Mouse (Mus musculus) layer of hippocampus, adult 9-10 months (tissue): ENCODE measurements around the gene Wdr72.

Experiments
- DNase-seq: peaks from one replicate; pipeline ENCODE4 v3.0.0; 2022; ENCODE audit warnings: low spot score

The Wdr72 gene

DNA sequence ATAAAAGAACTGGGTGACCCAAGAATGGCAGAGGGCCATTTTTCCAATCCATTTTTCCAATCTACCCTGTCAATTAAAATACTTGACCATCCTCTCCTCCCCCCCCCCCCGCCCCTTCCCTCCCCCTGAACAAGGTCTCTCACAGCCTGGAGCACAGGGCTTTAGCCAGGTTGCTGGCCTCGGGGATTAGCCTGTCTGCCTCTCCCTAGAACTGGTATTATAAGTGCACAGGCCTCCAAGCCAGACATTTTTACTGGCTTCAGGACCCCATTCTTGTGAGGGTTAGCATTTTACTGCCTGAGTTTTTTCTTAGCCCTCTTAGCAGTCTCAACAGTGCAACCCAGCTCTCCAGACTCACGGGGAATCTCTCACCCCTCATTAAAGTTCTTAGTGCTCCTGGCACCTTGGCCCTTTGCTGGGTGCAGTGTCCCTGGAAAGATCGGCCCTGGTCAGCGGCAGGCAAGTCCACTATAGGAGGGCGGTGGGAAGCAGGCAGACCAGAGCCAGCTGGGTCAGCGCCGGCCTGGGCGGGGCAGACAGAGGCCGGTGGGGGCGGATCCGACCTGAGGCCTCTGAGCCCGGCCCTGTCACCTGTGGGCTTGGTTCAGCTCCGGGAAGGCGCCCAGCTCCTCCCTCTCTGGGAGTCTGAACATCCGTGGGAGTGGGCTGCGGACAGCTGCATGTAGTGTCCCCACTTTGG lies at the start of gene Wdr72:
TSS of gene Wdr72 (plus strand) at position 596 of the 700 bp plus-strand sequence.
- DNase-seq, result no peak

DNA sequence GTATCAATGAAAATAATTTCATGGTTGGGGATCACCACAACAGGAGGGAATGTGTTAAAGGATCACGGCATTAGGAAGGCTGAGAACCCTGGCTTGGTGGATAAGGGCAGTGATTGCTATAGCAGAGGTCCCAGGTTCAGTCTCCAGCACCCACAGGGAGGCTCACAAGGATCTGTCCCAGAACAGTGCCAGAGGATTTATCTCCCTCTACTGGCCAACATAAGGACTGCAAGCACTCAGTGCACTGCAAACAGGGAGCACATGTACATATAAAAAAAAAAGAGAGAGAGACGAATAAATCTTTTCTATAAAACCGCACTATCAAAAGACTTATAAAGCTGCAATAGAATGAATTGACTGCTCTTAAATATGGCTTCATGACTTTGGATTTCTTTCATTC lies 43.9 kb upstream of the Wdr72 start:
- no peak for DNase-seq

DNA sequence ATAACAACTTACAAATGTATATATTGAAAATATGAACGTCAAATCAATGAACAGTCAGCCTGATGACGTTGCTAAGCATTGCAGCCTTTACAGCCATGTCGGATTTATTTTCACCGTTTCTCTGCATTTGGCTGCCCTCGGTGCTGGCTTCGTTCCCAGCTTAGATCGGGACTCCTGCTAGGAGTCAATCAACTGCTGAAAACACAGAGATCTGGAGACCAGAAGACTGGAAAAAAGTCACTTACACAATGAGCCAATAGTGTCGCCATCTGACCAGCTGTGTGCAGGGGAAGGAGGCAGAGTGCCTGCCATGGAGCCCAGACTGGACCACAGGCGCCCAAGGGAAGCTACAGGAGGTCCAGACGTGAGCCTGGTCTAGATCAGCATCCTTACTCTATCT lies 43.4 kb upstream of the Wdr72 start:
- DNase-seq, result no peak

DNA sequence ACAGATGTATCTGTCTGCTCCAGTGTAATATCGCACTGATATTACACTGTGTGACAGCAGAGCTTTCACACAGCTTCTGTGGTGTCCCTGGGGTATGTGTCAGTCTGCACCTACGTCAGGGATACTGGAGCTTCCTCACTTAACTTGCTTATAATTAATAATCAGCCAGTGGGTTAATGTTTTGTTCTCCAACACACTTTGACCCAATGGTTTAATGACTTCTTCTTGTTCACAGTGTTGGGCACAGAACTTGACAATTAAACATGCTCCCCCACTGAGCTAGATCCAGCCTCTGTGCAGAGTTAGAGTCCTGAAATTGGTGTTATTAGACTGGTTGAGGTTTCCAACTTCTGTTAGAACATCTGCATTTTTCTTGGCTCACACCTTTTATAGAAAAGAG lies 34.2 kb upstream of the Wdr72 start:
- no peak for DNase-seq

DNA sequence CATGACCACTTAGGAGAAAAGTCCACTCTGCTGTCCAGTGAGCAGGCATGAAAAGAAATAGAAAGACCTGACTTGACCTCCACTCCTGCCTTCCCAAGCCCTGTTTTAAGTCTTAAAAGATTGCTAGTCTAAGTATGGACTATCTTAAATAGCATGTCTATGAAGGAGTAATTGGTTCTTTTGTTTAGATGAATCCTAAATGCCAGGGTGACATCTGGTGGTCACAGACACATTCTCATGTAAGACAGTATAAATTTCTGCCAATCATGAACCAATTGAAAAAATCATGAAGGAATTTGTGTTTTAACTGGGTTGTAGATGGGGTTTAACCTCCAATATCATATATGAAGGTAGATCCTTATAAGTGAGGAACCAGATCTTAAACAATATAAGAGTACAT lies 31.7 kb upstream of the Wdr72 start:
- no peak for DNase-seq

DNA sequence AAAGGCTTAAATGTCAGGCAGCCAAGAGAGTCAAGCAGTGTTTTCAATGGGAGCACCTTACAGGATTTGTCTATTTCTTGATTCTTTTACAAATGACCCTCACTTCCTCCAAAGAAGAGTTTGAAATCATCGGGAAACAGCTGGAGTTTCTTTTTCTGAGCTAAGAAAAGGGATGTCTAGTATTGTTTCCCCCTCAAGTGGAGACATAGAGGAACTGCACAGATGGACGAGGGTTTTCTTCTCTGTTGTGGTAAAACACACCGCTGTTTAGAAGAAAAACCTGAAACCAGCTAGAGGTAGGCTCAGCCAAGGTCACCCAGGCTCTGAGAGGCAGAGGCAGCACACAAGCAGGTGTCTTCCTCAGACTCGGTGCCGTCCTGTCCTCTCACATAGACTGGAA lies 29.9 kb upstream of the Wdr72 start:
- no peak for DNase-seq

DNA sequence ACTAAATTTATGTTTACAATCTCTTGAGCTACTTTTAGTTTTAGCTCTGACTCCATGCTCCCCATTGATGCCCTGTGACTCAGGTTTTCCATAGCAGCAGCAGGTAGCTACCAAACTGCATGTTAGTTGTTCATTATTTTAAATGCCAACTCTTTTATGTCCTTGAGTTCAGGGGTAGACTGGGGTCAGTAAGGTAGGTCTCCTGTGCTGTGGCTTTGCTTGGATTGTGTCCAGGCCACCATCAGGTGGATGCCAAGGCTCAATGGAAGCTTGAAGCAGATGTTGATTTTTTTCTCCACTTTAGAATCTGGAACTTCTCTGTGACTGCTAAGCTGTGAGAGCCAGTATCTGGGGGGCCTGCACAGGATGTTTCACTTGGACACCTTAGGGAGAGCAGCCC lies 8.6 kb upstream of the Wdr72 start:
- DNase-seq, result no peak

DNA sequence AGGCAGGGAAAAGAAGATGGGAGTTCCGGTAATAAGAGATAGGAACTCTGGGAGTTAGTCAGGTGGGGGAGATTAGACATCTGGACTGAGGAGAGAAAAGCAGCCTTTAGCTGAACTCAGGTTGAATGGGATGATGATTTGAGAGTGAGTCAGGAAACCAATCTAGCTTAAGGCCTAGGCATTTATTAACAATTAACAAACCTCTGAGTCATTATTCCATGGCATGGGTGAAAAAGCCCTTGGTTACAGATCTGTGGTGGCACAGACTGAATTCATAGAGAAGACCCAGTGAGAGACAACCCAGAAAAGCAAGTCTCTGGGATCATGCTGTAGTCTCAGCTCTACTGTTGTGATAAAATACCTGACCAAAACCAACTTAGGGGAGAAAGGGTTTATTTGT lies 7.5 kb upstream of the Wdr72 start:
- DNase-seq, result no peak

DNA sequence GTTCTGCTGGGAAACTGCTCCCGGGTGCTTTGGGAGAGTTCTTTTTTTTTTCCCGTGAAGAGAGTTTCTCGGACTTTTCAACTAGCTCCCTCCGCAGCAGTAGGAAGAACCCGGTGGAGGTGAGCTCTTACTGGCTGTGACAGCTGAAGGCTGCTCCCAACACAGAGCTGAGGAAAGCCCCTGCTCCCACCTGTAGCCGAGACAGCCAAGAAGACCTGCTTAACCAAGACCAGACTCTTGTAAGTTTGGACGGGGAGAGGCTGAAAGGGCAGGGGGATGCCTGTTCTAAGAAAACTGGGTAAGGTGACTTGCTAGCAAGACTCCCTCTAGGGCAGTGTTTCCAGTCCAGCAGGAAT lies 283 bp downstream of the Wdr72 start:
- DNase-seq, result no peak

DNA sequence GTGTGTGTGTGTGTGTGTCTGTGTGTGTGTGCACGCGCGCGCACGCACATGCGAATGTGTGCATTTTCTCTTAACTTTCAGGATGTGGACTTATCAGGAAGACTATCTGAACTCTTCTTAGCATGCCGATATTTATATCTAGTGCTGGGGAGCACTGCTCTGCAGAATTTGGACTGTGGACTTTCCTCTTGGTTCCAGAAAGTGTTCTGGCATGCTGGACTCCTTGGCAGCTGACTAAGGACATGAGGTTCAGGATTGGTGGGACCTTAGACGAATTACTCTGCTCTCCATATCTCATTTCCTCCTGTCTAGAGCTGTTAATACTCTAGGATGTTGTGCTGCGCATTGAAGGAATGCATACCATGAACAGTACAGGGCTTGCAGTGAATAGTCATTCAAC lies 2.4 kb downstream of the Wdr72 start:
- no peak for DNase-seq

DNA sequence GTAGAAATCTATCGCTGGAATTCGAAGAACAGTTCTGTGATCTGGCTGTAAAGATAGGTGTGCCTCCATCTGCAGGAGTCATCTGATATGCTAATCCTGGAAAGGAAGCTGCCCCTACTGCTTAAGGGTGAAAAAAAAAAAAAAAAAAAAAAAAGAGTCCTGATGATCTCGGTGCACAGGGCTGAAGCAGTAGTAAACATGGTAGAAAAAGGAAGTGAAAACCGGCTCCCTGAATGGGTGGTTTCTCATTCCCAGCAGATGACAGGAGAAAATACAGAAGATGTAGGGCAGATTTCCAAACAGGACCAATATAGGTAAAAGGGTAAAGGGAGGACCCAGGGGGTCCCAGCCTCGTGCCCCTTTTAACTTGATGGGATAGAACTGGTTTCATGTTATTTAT lies 16.1 kb downstream of the Wdr72 start:
- DNase-seq, result no peak

DNA sequence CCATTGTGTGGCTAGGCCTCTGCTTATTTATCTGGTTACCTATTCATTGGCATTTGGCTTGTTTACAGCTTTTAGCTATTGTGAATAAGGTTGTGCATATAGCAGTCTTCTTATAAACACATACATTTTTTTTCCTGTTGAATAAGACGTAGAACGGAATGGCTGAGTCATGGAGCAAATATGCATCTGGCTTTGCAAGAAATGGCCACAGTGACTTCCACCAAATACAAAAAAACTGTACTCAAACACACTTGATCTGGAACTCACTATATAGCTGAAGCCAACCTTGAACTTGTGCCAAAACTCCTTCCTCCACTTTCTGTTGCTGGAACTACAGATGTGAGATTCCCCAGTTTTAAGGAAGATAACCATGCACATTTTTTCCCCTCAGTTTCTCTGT lies 23.9 kb downstream of the Wdr72 start:
- no peak for DNase-seq

DNA sequence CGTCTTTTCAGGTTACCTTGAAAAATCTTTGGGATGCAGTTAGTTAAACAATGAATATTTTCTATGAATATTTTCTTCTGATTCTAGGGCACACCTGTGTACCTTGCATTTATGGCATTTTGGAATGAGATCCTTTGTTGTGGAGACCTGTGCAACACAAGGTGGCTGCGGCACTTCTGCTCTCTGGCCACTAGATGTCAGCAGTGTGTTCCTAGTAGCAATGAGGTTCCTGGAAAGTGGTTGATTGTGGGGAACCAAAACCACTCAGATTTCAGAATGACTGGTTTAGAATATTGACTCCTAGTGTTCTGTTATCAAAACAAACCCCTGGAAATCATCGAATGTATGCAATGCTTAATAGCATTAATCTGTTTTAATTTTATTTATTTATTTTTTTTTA lies 31.7 kb downstream of the Wdr72 start:
- DNase-seq, result peak; percentile 65

DNA sequence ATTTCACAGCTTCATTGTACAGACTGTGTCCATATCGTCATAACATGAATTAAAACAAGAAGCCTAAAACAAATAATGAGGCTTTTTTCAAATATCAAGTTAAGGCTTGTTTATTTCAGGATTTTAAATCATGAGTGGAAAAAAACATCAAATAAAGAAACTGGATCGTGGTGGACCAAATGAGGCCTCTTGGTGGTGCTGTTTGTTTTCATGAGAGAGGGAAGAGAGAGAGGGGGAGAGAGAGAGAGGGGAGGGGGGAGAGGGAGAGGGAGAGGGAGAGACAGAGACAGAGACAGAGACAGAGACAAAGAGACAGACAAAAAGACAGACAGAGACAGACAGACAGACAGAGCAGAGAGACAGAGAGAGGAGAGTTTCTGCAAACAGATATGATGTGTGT lies 32.5 kb downstream of the Wdr72 start:
- no peak for DNase-seq

DNA sequence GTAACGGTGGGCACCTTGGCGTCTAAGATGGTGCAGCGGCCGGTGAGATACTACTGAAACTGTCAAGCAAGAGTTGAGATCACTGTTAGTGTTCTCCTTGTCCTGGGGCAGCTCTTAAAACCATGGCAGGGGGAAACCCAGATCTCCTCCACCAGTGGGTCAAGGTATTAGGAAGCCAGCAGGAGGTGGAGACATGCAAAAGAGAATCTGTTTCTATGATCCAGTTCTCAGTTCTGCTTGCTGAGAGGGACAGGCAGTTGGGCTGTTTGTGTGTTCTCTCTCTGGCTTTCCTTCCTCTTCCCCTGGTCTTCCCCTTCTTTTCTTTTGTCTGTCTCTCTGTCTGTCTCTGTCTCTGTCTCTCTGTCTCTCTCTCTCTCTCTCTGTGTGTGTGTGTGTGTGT lies 35.0 kb downstream of the Wdr72 start:
- DNase-seq, result no peak

DNA sequence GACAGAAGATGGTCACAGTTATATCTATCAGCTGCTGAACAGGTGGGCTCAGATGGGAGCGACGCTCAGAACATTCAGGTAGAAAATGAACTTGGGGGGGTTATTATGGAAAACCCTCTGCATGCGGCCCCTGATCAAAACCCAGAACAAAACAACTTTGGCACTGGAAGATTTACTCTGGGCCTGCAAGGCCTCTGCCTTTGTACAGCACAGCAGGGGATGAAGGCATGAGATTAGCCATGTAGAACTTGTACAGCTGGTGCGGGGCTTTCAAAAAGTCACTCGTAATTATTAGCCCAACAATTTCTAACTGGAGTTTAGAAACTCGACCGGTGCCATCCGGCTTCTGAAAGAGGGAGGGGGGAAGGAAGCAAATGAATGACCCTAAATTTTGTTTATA lies 38.1 kb downstream of the Wdr72 start:
- no peak for DNase-seq

DNA sequence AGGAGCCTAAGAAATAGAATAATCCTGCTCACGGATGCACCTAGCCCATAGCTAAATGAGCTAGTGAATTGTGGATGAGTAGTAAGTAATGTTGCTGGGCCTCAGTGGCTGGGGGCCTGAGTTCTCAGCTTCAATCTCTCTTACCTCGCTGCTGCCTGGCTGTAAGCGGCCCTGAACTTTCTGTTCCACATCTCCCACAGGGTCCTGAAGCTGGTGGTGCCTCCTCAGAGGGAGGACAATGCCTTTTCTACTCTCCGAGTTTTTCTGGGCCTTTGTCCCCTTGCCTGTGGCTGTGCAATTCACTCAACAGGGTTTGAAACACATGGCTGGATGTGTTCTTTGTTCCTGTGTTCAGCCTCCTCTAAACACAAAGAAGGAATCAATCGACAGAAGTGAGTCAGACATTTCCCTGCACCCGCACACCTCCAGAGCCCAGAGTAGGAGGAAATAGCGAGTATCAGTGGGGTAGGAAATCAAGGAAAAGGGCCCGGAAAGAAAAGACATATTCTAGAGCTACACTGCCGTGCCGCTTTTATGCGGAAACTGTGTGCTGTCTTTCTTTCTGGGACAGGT lies 50.3 kb downstream of the Wdr72 start:
- no peak for DNase-seq

DNA sequence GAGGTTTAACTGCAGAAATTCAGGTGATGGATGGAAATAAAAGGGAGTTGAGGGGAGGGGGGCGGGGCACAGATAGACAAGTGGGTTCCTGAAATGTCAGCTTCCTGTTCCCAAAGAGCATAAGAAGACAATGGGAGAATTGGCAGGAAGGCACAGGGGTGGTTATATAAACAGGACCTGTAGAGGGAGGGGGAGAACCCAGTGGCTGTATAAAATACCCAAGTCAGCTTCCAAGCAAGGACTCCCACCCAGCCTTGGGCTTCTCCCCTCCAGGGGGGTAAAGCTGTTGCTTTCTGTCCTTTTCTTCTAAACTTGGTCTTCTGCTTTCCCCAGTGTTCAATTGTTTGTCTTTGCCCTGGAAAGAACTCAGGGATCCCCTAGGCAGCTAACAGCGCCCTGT lies 55.5 kb downstream of the Wdr72 start:
- DNase-seq, result no peak

DNA sequence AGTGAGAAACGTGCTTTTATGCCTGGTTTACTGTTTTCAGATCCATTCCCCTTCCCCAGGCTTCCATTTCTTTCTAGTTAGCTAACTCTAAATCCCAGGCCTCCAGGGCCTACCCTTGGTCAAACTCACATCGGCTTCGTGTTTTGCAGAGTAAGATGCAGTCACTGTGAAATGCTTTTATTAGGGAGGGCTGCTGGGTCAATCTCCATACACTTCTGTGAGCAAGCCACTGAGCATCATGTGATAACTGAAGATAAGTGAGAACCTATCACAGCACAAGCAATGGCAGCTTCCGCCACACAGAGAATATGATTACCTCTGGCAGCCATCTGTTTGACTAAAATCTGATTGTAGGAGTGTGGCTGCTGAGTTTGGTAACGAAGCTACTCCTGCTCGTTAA lies 59.7 kb downstream of the Wdr72 start:
- DNase-seq, result no peak

DNA sequence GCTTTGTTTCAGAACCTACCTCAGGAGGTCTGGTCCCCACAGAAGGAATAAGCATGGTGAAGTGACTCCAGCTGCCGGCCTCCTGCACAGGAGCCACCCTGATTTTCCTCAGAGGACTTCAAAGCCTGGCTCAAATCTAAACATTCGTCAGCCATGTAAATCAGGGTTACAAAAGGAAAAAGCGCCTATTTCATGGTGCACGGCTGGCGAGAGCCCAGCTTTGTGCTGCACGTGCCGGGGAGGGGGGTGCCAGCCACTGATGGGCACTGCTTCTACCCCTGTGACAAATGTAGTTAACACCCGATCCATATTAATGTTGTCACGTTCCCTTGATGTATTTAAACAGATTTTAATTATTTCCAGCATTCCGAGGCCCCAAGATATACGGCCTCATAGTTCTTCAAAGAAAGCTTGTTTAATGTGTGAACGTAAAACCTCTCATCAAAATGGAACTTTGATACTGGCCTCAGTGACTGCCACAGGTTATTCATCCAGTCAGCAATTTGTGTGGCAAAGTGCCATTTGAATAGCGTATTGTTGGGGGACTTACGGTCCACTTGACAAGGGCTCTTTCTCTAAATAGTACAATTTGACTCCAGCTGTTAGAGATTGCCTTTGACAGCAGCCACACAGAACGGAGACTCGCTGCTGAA lies 76.7 kb downstream of the Wdr72 start:
- no peak for DNase-seq

DNA sequence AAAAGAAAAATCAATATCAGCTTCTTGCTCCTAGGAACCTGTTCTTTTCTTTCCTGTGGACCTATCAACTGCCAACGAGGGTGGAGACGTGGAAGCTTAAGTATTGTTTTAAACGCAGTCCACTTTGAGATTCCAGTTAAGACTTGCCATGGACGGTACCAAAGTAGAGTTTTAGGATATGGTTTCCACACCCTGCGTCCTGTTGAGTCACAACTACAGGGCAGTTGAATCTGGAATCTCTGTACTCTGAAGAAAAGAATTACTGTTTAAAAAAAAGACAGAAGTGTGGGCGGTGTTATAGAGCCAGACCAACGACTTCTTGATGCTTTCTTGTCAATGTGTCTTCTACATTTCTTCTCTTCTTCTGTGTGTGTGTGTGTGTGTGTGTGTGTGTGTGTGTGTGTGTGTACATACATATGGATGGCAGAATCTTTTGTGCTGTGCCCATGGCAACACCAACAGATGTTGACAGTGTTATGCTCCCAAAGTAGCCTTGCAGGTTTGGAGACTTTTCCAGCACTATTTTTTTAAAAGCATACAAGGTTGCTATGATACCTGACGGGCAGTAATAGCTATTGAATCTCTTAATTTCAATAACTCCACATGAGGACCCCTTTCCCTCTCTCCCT lies 77.4 kb downstream of the Wdr72 start:
- no peak for DNase-seq

DNA sequence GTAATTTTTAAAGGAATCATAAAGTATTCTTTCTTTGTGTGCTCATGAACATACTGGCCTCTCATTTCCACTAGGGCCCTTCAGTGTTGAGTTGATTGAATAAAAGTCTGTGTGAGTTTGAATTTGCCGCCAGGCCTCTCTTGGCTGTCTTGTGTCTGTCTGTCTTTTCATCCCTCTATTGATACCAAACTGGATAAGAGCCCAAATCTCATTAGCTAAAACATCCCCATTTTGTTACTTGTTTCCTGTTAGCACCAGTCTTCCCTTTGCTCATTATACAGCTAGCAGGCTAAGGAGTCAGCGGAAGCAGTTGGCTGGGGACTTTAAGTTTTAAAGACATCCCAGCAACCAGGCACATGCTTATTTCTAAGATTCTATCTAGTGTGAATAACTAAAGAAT lies 84.7 kb downstream of the Wdr72 start:
- DNase-seq, result no peak

DNA sequence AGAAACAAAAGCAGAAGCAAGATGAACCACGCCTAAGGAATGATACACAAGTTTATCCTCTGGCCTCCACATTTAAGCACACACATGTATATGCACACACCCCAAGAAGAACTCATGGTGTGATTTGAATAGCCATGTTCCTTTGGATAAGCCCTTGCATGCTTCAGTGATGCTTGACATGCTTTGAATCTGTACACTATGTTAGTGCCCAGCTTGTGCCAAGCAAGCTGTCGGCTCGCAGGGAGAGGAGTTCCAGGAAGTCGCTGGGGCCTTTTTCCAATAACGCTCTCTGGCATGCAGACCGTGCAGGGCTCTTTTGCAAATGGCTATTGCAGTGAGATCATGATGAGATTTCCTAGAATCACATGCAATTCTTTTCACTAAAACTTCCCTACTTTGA lies 118.1 kb downstream of the Wdr72 start:
- DNase-seq, result no peak

DNA sequence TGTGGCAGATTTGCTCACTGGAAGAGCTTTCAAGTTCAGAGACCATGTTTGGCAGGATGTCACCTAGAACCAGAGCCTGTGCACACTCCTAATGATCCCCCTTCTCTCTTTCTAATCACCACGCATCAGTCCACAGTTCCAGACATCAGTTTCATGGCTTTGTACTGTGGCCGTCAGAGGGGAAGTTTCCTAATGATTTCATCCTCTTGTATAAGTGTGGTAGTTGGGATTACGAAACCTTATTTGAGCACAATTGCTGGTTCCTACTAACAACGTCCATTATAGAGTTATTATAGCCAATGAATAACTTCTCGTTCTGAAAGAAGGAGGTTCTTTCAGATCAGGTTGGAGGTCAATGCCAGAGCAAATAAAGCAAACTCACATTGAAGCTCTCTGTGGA lies 131.1 kb downstream of the Wdr72 start:
- DNase-seq, result no peak
